Mouse (Mus musculus): ENCODE data around the gene Kcp. TPM values are rescaled to one million over a fixed set of nuclear protein-coding genes. Genes with fewer than 3 reads are reported as not detected.

Kcp gene
- 4.6 TPM for polyA plus RNA-seq (2014; fragmentation: Illumina TruSeq; extraction: RNeasy Lipid Tissue Mini Kit (QIAGEN cat#74804); ENCODE audit: low read depth, low replicate concordance)

DNA sequence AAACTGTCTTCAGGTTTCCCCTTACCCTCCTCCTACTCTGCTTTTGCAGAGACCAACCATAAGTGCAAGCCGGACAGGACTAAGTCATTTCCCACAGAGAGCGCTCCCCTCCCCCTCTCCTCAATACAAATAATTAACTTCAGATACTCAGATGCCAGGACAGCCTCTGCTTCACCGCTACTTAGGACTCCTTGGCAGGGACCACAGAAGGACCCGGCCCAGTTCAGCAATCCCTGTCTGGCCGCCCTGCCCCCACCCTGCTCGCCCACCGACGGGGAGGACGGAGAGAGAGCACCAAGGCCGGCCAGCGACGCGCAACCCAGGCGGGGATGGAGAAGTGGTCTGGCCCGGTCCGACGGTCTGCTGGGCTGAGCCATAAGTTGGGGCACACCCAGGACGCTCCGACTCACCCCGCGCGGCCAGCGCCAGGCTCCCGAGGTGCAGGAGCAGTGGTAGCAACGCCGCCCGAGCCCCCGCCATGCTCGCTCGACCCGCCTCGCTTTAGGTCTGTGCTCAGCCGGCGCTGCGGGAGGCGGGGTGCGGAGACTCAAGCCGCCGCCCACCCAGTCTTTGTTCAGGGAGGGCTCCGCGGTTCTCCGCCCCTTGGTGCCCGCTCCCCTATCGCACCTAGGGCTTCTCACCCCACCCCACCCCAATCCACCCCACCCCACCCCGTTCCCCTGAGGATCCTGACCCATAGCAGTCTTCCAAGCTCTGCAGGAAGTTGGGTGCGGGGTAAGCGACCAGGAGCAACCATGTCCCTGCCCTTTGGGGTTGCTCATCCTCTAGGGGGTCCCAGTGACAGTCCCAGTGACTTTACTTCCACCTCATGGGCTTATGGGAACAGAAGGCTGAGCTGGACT lies at the start of gene Kcp:
TSS of gene Kcp (minus strand) at position 506 of the 863 bp plus-strand sequence.

DNA sequence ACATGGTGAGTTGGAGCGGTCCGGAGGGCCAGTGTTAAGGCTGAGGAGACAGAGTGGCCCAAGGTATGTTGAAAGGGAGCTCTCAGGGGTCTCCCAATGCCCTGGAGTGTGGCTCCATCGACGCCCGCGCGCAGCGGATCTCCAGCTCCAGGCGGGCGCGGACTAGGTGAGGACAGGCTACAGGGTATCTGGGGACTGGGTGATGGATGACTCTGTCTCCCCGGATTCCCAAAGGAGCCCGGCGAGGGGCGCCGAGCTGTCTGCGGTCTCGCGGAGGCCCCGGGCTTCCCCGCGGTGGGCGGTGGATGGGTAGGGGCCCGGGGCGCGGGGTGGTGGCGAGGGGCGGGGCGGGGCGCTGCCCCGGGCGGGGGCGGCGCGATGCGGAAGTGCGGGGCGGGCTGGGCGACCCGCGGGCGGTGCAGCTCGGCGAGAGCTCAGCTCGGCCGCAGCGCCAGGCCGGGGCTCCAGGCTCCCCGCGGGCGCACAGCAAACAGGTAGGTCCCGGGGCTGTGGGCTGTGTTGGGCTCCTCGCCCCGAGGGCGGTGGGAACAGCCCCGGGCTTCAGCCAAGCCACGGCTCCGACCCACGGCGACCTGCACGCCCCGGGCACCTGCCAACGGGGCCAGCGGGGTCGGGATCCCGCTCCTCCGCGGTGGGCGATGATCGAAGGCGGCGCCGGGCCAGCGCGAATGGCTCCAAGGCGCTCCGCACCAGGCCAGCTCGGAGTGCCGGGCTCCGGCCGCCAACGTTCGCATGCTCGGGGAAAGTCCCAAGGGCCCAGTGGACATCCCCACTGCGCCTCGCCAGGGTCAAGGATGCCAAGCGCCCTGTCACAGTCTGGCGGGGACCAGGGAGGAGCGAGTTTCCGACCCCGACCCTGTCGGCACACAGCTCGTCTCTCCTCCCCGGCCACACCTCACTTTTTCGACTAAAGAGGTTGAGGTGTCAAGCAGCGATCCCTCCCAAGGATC lies 18.8 kb upstream of the Kcp start, which contains the start of gene Irf5:
TSS of gene Irf5 (plus strand) at position 345 of the 971 bp plus-strand sequence.

DNA sequence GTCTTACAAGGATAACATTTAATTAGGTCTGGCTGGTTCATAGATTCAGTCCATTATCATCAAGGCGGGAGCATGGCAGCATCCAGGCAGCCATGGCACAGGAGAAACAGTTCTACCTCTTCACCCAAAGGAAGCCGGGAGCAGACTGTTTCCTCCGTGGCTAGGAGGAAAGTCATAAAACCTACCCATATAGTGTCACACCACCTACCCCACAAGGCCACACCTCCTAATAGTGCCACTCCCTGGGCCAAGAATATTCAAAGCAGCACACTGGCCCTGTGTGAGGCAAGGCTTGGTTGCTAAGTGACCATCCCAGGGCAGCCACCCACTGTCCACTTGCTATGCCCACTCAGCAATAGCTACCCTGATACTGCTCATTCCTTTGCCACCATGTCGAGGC lies 36.6 kb downstream of the Kcp start, which contains the start of gene Atp6v1fnb:
TSS of gene Atp6v1fnb (plus strand) at position 301 of the 400 bp plus-strand sequence.

DNA sequence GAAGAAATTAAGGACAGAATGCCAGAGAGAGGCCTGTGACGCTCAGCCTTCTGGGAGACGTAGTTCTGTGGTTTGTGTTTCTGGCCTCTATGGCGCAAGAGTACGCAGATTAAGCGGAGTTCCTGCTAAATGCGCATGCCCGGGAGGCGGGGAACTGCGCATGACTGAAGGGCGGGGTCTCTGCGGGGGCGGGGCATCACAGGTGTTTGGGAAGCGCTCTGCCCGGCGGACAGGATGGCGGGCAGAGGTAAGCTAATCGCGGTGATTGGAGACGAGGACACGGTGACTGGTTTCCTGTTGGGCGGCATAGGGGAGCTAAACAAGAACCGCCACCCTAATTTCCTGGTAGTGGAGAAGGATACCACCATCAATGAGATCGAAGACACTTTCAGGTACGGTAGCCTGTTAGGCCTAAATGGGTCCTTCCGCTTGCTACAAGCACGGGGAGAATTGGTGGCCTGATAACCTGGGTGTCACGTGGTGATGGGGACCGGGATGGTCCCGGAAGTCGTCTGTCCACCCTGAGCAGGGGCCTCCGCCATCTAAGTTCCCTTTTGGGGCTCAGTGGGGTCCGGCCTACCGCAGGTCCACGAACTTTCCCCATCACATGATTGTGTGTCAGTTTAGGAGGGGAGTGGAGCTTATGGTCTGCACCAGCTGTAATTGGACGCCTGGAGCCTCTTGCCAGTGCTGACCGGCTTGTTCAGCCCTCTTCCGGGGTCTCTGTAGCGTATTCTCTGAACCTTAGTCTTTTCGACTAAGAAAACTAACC lies 40.0 kb downstream of the Kcp start, which contains the start of gene Atp6v1f:
TSS of gene Atp6v1f (plus strand) at position 136 of the 772 bp plus-strand sequence.

DNA sequence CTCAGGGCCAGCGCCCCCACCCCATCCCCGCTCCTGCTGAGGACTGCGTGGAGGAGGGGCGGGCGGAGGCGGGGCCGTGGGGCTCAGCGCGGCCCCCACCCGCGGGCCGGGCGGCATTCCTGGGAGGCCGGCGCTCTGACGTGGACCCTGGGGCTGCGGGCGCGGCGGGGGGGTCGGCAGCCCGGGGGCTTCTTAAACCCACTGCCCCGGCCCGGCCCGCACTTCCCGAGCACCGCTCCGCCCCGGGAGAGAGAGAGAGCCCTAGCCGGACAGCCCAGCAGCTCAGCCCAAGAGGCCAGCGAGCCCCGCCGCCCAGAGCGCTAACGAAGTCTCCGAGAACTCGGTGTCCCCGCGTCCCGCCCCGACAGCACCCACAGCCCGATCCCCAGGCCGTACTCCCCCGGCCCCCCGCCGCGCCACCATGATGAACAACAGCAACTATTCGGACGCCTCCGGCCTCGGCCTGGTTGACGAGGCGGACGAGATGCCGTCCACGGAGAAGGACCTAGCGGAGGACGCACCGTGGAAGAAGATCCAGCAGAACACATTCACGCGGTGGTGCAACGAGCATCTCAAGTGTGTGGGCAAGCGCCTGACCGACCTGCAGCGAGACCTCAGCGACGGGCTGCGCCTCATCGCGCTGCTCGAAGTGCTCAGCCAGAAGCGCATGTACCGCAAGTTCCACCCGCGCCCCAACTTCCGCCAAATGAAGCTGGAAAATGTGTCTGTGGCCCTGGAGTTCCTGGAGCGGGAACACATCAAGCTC lies 74.5 kb downstream of the Kcp start, which contains the start of gene Flnc:
TSS of gene Flnc (plus strand) at position 219 of the 766 bp plus-strand sequence.

Other genes with a start within 250 kb of the Kcp start
- gene Hilpda, start 235.5 kb downstream of the Kcp start, polyA plus RNA-seq (2014; fragmentation: Illumina TruSeq; extraction: RNeasy Lipid Tissue Mini Kit (QIAGEN cat#74804); ENCODE audit: low read depth, low replicate concordance), result 9.1 TPM
- not detected for gene Fam71f2, start 228.4 kb downstream of the Kcp start, polyA plus RNA-seq (2014; fragmentation: Illumina TruSeq; extraction: RNeasy Lipid Tissue Mini Kit (QIAGEN cat#74804); ENCODE audit: low read depth, low replicate concordance)
- not detected for gene Fam71f1, start 188.8 kb downstream of the Kcp start, polyA plus RNA-seq (2014; fragmentation: Illumina TruSeq; extraction: RNeasy Lipid Tissue Mini Kit (QIAGEN cat#74804); ENCODE audit: low read depth, low replicate concordance)
- 259 TPM for gene Calu, start 159.9 kb downstream of the Kcp start, polyA plus RNA-seq (2014; fragmentation: Illumina TruSeq; extraction: RNeasy Lipid Tissue Mini Kit (QIAGEN cat#74804); ENCODE audit: low read depth, low replicate concordance)
- gene Opn1sw, start 119.5 kb downstream of the Kcp start, polyA plus RNA-seq (2014; fragmentation: Illumina TruSeq; extraction: RNeasy Lipid Tissue Mini Kit (QIAGEN cat#74804); ENCODE audit: low read depth, low replicate concordance), result not detected
- 1.5 TPM for gene Ccdc136, start 111.6 kb downstream of the Kcp start, polyA plus RNA-seq (2014; fragmentation: Illumina TruSeq; extraction: RNeasy Lipid Tissue Mini Kit (QIAGEN cat#74804); ENCODE audit: low read depth, low replicate concordance)
- gene Flnc, start 74.7 kb downstream of the Kcp start, polyA plus RNA-seq (2014; fragmentation: Illumina TruSeq; extraction: RNeasy Lipid Tissue Mini Kit (QIAGEN cat#74804); ENCODE audit: low read depth, low replicate concordance), result 97.5 TPM
- gene Atp6v1f, start 40.2 kb downstream of the Kcp start, polyA plus RNA-seq (2014; fragmentation: Illumina TruSeq; extraction: RNeasy Lipid Tissue Mini Kit (QIAGEN cat#74804); ENCODE audit: low read depth, low replicate concordance), result 114 TPM
- not detected for gene Atp6v1fnb, start 36.5 kb downstream of the Kcp start, polyA plus RNA-seq (2014; fragmentation: Illumina TruSeq; extraction: RNeasy Lipid Tissue Mini Kit (QIAGEN cat#74804); ENCODE audit: low read depth, low replicate concordance)
- gene Irf5, start 18.7 kb upstream of the Kcp start, polyA plus RNA-seq (2014; fragmentation: Illumina TruSeq; extraction: RNeasy Lipid Tissue Mini Kit (QIAGEN cat#74804); ENCODE audit: low read depth, low replicate concordance), result 4.4 TPM
- gene Tnpo3, start 101.9 kb upstream of the Kcp start, polyA plus RNA-seq (2014; fragmentation: Illumina TruSeq; extraction: RNeasy Lipid Tissue Mini Kit (QIAGEN cat#74804); ENCODE audit: low read depth, low replicate concordance), result 51.2 TPM
- 2.7 TPM for gene Tspan33, start 186.3 kb upstream of the Kcp start, polyA plus RNA-seq (2014; fragmentation: Illumina TruSeq; extraction: RNeasy Lipid Tissue Mini Kit (QIAGEN cat#74804); ENCODE audit: low read depth, low replicate concordance)
- gene Smo, start 227.6 kb upstream of the Kcp start, polyA plus RNA-seq (2014; fragmentation: Illumina TruSeq; extraction: RNeasy Lipid Tissue Mini Kit (QIAGEN cat#74804); ENCODE audit: low read depth, low replicate concordance), result 10.4 TPM

Data from heart, adult 10 weeks (tissue).